Mouse (Mus musculus): Measurements from ENCODE around the gene Zbtb24.
"Not testable (repeated sequence)": the region's sequence is repeated elsewhere in the genome, so short reads cannot be mapped to it uniquely, and the experiment has no call there.

DNA sequence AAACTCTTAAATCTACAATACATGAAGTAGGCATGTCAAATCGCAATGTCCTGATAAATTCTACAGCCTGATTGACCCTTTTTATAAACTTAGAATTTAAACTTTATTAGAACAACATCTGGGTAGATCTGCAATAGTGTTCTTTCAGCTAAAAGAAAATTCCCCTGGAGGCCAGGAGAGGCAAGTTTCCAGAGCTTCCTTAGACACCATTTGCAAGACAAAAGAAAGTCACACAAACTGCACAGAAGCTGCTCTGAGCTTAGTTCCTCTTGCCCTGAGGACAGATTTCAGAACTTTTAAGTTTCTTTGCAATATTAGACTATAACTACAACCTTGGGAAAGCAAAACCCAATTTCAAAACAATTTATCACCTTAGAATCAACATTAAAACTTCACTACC, 36.7 kb upstream of the Zbtb24 start:
- not testable (repeated sequence) for TF ChIP-seq CTCF (IDR thresholded peaks at IDR 0.05; ENCODE audit: control insufficient read depth, insufficient read depth, insufficient replicate concordance, low read depth, low read length); POLR2A (IDR thresholded peaks at IDR 0.05; ENCODE audit: control insufficient read depth, low read depth, low read length)

Measured in testis, adult 2 months (tissue).